Mouse (Mus musculus) heart, adult 2 months (tissue): ENCODE measurements around the gene Zyx. TPM values are rescaled to one million over a fixed set of nuclear protein-coding genes. Genes with fewer than 3 reads are reported as not detected.

Source experiments
- DNase-seq, 2 experiments: peaks; one replicate each; pipeline ENCODE4 v3.0.0; 2021
- H3K27ac ChIP-seq: fragments of 200-600 bp; 2 replicates; pipeline ENCODE4 v1.8.1; 2022
- H3K27me3 ChIP-seq: fragments of 200-500 bp; 2 replicates; pipeline ENCODE4 v1.6.1; 2012; ENCODE audit warnings: mild to moderate bottlenecking, low read length, inconsistent platforms, mixed read lengths; ENCODE audit not compliant: control insufficient read depth, insufficient read depth
- H3K36me3 ChIP-seq: fragments of 200-500 bp; 2 replicates; pipeline ENCODE4 v1.6.1; 2012; ENCODE audit warnings: low read length, inconsistent platforms; ENCODE audit not compliant: control insufficient read depth, insufficient read depth
- H3K4me1 ChIP-seq: fragments of 200-500 bp; 2 replicates; pipeline ENCODE4 v1.6.1; 2011; ENCODE audit warnings: low read length; ENCODE audit not compliant: control insufficient read depth, insufficient read depth
- H3K4me3 ChIP-seq: fragments of 200-600 bp; 2 replicates; pipeline ENCODE4 v1.8.1; 2022
- H3K79me2 ChIP-seq: fragments of 200-500 bp; replicated peaks from 2 replicates; pipeline ENCODE4 v1.6.1; 2012; ENCODE audit warnings: mild to moderate bottlenecking, inconsistent platforms, low read length, moderate library complexity, mixed read lengths; ENCODE audit not compliant: control insufficient read depth, insufficient read depth
- H3K9ac ChIP-seq: fragments of 200-500 bp; 2 replicates; pipeline ENCODE4 v1.6.1; 2012; ENCODE audit warnings: low read depth, mild to moderate bottlenecking, control low read depth, inconsistent platforms, low read length, mixed read lengths
- CTCF ChIP-seq: fragments of 200-600 bp; IDR thresholded peaks from 2 replicates; pipeline ENCODE4 v1.8.1; 2022; ENCODE audit warnings: antibody characterized with exemption, mild to moderate bottlenecking, moderate library complexity
- EP300 ChIP-seq: fragments of 200-500 bp; IDR thresholded peaks from 2 replicates; pipeline ENCODE4 v1.6.1; 2011; ENCODE audit warnings: low read depth, low read length, control low read depth; ENCODE audit not compliant: insufficient read depth
- POLR2A ChIP-seq: fragments of 200-500 bp; IDR thresholded peaks from 2 replicates; pipeline ENCODE4 v1.6.1; 2011; ENCODE audit warnings: mild to moderate bottlenecking, low read depth, low read length, control low read depth; ENCODE audit not compliant: insufficient read depth
- WGBS: fragments of 180-500 bp; shearing (Covaris S2); methylation state at CpG from one replicate; pipeline ENCODE4 v1.1.7; 2018; 5-methylcytosine and 5-hydroxymethylcytosine counted together
- intact Hi-C: fragments of 180-260 bp; cut with DNase I; formaldehyde crosslinking; loops from one replicate; pipeline ENCODE4 v1.15.1; 2025
- polyA plus RNA-seq: library from polyadenylated mRNA; depleted of rRNA; stranded (reverse); fragments of >200 nt; gene quantifications from 2 replicates; pipeline ENCODE4 v1.2.3, GENCODE M21; 2012
- total RNA-seq, 2 experiments: library from RNA; stranded (reverse); gene quantifications; 2 replicates each; pipeline ENCODE4 v1.2.3; 2021

Zyx gene
- total and polyA plus RNA-seq, 3 experiments, result 45.8 to 110 (median 60.2) TPM

- Histone ChIP-seq H3K27me3 (no peaks in the 10 kb centered on the region), H3K4me1 (peaks cover 24% of the 10 kb centered on the region), H3K9ac (peak overlapping the region; percentile 98; the same call in 1 of the 2 replicates), H3K27ac (peak overlapping the region; percentile 99), H3K4me3 (peak overlapping the region; percentile 78; the same call in 1 of the 2 replicates), H3K36me3 (peaks cover 26% of the 10 kb centered on the region), H3K79me2 (no peaks in the 10 kb centered on the region)
- TF ChIP-seq EP300, result no peak
- TF ChIP-seq POLR2A, result no peak
- no peak for TF ChIP-seq CTCF
- WGBS, result 80% methylated on average over 1 of the region's 1 CpGs
- no peak for DNase-seq
- intact Hi-C loops, result loop anchor here (5.0 kb wide), 2 partner anchors 80 to 190 kb away; partner anchors contain the start of gene Tas2r126
These were observed 3.0 kb downstream of the Zyx start for GRCm38 (mm10) chr6:42352486-42352846.

- DNase-seq, result peak in 1 of 2 experiments; percentile 39
- peak overlapping the region; percentile 17 for H3K4me3 ChIP-seq
- intact Hi-C loops, result loop anchor here (5.0 kb wide), 2 partner anchors 79 to 189 kb away; partner anchors contain the start of gene Tas2r126
These were observed 3.8 kb downstream of the Zyx start for GRCm38 (mm10) chr6:42353180-42353579.

GRCm38 (mm10) chr6:42354076-42355019 is 4.9 kb downstream of the Zyx start:
- Histone ChIP-seq H3K27ac (peak overlapping the region; percentile 46), H3K79me2 (no peaks in the 10 kb centered on the region), H3K4me3 (no peak overlapping the region; the same call in 1 of the 2 replicates), H3K4me1 (peaks cover 36% of the 10 kb centered on the region), H3K27me3 (no peaks in the 10 kb centered on the region), H3K9ac (peak overlapping the region; percentile 20; the same call in 1 of the 2 replicates), H3K36me3 (peaks cover 31% of the 10 kb centered on the region)
- 18% methylated on average over 11 of the region's 11 CpGs for WGBS
- TF ChIP-seq EP300 (no peak), CTCF (no peak), POLR2A (no peak)
- intact Hi-C loops, result loop anchor here (5.0 kb wide), 2 partner anchors 78 to 188 kb away; partner anchors contain the start of gene Tas2r126
- DNase-seq, result peak in 1 of 2 experiments; percentile 58

More at GRCm38 (mm10) chr6:42353180-42353579, 3.8 kb downstream of the Zyx start:
- Histone ChIP-seq H3K27ac (peak overlapping the region; percentile 99), H3K36me3 (peaks cover 26% of the 10 kb centered on the region), H3K27me3 (no peaks in the 10 kb centered on the region), H3K79me2 (no peaks in the 10 kb centered on the region), H3K9ac (peak overlapping the region; percentile 14; the same call in 1 of the 2 replicates), H3K4me1 (peaks cover 30% of the 10 kb centered on the region)
- peak; percentile 34; the same call in 1 of the 2 replicates for TF ChIP-seq POLR2A
- TF ChIP-seq EP300, result no peak
- 37% methylated on average over 8 of the region's 8 CpGs for WGBS

GRCm38 (mm10) chr6:42355366-42355765 is 5.9 kb downstream of the Zyx start:
- Histone ChIP-seq H3K9ac (no peak overlapping the region), H3K27ac (no peak overlapping the region), H3K79me2 (no peaks in the 10 kb centered on the region), H3K4me3 (no peak overlapping the region), H3K27me3 (no peaks in the 10 kb centered on the region), H3K36me3 (peaks cover 39% of the 10 kb centered on the region), H3K4me1 (peaks cover 42% of the 10 kb centered on the region)
- TF ChIP-seq POLR2A (0 out of 2 replicates have a peak, but pooled peaks have one; percentile 13), CTCF (no peak), EP300 (no peak)
- no peak for DNase-seq
- intact Hi-C loops, result no loop called here
- WGBS, result 84% methylated on average over 6 of the region's 6 CpGs

- Histone ChIP-seq H3K4me3 (no peak overlapping the region), H3K9ac (no peak overlapping the region), H3K27me3 (no peaks in the 10 kb centered on the region), H3K4me1 (peaks cover 43% of the 10 kb centered on the region), H3K27ac (no peak overlapping the region), H3K79me2 (no peaks in the 10 kb centered on the region), H3K36me3 (peaks cover 41% of the 10 kb centered on the region)
- intact Hi-C loops, result no loop called here
- TF ChIP-seq POLR2A (0 out of 2 replicates have a peak, but pooled peaks have one; percentile 1), CTCF (no peak)
- peak in 1 of 2 experiments; percentile 20 for DNase-seq
- WGBS, result 89% methylated on average over 13 of the region's 13 CpGs
These were observed 6.6 kb downstream of the Zyx start for GRCm38 (mm10) chr6:42355794-42356600.
